Mouse (Mus musculus): ENCODE data around the gene Spats1.
A peak's percentile ranks its signal among the peaks of the same experiment; 100 is the strongest.
"Not testable (repeated sequence)": the region's sequence is repeated elsewhere in the genome, so short reads cannot be mapped to it uniquely, and the experiment has no call there.

Spats1 gene

DNA sequence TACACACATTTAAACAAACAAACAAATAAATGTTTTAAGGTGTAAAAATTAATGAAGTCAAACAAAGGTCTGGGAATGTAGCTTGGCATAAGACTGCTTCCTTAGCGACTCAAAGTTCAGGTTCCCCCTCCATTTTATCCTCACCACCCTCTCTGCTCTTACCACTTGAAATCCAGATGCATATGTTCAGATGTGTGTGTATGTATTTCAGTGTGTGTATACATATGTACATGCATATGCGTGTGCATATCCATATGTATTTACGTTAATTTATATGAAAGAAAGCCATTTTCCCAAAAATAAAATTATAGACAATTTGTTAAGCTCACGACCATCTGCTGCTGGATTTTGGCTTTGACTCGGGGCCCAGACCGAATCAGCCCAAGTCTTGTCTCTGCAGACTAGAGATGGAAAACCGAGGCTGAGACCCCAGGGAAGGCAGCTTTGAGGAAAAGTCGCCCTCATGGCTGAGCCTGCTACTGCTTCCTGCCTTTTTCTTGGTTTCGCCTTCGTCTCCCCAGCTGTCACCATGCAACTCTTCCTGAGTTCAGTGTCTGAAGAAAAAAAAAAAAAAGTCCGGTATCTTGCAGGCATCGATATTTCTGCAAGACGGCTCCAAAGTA, 15.4 kb upstream of the Spats1 start:
- DNase-seq (ENCODE audit: inconsistent ontology term) = no peak

DNA sequence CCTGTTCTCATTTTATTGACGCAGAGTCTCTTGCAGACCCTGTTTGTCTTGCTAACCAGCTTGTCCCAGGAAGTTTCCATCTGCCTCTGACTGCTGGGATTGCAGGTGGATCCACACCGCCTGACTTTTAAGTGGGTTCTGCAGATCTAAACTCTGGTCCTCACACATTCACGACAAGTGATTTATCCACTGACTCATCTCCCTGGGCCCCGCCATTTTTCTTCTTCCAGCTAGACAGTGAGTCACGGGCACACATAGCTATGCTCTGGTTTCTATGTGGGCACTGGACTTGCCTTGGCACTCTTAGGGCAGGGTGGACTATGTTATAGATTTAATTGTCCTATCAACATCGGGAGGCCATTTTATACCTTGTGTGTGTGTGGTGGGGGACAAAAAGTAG, 14.5 kb upstream of the Spats1 start:
- DNase-seq (ENCODE audit: inconsistent ontology term) = no peak

DNA sequence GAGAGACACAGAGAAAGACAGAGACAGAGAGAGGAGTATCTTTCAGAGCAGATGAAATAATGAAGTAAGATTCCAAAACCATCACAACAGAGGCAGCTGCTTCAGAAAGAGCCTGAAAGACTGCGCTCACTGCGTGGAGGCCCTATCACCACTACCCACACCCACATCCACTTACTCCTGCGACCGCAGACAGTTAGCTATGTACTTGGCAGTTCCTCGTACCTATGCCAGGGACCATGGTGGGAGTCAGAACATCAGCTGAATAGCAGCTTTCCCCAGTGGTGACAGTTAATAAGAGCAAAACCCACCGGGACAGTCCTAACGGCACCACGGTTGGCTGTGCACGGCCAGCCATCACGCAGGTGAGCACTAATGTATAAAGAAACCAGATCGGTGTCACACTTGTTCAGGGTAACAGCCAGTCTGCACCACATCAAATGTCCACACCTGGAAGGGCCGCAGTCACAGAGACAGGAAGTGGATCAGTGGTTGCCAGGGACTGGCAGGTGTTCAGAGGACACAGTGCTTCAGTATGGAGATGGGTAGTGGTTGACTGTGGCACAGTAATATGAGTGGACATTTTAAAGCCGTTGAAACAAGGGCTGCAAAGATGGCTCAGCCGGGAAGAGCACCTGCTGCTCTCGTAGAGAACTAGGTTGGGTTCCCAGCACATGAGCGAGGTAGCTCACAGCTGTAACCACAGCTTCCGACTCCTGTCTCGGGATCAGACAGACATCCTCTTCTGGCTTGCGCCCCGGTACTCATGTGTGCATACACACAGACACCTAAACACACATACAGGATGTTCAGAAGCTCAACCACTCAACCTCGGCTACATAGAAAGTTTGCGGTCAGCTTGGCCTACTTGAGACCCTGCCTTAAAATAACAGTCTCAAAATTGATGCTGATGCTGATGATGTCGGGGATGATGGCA, 13.4 kb upstream of the Spats1 start:
- DNase-seq (ENCODE audit: inconsistent ontology term) = no peak

DNA sequence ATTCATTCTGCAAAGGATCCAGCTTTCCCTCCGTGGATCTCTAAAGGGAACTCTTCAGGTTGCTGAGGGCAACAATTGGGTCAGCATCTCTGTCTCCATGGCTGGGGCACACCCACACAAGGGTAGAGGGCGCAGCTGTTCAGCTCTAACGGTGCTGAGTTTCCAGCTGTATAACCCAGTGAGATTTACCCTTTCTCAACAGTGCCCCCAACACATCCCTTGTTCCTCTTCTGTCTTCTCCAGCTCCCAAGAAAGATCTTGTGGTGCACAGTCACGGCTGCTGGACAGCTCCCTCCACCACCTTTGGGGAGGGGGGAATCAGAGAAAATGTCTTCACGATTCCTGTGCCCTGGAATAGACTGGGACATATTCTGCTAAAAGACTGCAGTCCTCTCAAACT, 12.0 kb upstream of the Spats1 start:
- no peak for DNase-seq (ENCODE audit: inconsistent ontology term)

DNA sequence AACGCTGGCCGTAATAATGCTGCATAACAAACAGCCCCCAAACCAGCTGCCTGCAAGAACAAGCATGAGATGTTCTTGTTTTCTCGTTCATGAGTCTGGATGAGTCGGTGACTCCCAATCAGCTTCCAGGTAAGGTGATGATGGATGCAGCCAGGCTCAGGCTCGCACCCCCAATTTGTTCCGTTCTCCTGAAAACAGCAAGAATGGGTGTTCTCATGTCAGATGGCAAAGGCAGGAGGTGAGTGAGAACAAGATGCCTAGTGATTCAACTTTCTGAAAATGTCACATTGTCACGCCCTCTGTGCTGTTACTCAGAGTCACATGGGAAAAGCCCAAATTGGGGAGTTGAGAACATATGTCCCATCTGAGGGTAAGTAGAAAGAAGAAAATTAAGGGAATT, 10.4 kb upstream of the Spats1 start:
- no peak for DNase-seq (ENCODE audit: inconsistent ontology term)

- no peak for DNase-seq (ENCODE audit: inconsistent ontology term)
Measured at GRCm38 (mm10) chr17:45480429-45480828, 5.2 kb upstream of the Spats1 start.

DNA sequence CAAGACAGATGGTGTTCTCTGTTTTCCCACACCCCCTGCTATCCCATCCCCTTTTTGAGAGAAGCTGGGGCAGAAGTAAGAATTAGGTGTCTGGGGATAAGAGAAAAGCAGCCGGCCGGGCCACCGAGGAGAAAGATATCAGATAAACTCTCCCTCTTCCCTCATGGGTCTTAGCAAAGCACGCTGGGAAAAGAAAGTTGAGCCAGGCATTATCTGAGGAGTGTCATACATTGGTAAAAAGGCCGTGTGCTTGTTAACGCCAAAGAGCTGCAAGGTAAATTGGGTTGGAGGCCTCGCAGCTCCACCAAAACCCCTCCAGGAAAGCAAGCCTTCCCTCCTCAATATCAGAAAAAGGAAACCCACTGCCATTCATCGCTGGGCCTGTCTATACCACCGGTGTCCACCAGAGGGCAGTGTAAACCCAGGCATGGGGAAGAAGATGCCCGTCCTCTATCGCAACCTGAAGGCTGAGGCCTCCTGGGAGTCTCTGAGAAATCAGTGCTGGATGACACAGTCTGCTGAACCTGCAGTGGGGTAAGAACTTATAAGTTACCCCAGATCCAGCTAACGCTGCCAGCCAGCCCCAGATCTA, 3.1 kb upstream of the Spats1 start:
- DNase-seq (ENCODE audit: inconsistent ontology term) = peak; percentile 53

DNA sequence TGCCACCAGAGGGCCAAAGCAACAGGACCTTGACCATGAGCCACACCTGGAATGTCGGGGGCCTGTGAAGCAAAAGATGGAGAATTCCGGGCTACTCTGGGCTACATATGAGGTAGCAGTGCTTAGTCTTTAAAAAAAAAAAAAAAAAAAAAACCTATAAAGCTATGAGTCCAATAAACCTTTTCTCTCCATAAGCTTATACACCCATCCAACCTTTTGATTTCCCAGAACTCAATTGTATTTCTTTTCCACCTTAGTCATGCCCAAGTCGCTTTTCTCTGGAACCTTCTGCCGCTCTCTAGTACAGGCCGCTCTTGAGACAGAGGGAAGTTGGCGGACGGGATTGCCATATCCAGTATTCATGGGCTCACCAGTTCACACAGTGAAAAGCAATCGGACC, 1.1 kb downstream of the Spats1 start:
- no peak for DNase-seq (ENCODE audit: inconsistent ontology term)

GRCm38 (mm10) chr17:45473667-45474066, 1.5 kb downstream of the Spats1 start:
- no peak for DNase-seq (ENCODE audit: inconsistent ontology term)

DNA sequence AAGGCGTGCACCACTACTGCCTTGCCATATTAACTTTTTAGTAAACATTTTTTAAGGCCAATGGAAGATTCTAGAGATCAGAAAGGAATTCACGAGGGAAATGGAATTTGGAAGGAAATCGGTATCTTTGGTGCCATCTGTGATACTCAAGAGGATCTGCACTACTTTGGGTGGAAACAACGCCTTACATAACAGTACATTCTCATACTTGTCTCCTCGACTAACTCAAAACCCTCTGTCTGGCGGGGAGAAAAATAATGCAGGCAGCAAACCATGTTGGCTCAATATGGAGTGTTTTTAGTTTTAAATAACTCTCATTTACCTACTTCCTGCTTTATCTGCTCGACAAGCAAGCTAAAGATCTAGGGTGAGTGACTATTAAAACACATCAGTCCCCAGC, 4.5 kb downstream of the Spats1 start:
- no peak for DNase-seq (ENCODE audit: inconsistent ontology term)

DNA sequence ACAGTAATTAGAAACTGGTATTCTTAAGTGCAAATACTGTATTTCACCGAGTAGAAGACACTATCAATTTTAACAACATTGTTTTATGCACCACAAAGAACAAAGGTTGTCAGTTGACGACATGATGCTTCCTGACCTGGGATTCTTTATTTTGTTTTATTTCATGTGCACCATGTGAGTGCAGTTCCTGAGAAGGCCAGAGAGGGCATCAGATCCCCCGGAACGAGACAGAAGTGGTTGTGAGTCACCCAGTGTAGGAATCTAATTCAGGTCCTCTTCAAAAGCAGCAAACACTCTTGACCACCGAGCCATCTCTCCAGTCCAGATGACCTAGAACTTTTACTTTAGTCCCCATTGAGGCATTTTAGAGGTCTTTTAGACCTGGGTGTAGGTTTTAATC, 6.9 kb downstream of the Spats1 start:
- no peak for DNase-seq (ENCODE audit: inconsistent ontology term)

DNA sequence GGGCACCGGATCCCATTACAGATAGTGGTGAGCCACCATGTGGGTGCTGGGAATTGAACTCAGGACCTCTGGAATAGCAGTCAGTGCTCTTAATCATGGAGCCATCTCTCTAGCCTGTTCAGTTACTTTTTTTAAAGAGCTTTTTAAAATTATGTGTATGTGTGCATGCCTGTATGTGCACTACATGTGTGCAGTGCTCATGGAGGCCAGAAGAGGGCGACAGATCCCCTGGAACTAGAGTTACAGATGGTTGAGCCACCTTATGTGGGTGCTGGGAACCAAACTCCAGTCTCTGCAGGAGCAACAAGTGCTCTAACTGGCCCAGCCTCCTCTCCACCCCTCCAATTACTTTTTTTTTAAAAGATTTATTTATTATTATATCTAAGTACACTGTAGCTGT, 8.5 kb downstream of the Spats1 start:
- DNase-seq (ENCODE audit: inconsistent ontology term) = no peak

- no peak for DNase-seq (ENCODE audit: inconsistent ontology term)
Measured at GRCm38 (mm10) chr17:45464255-45464654, 11.0 kb downstream of the Spats1 start.

DNA sequence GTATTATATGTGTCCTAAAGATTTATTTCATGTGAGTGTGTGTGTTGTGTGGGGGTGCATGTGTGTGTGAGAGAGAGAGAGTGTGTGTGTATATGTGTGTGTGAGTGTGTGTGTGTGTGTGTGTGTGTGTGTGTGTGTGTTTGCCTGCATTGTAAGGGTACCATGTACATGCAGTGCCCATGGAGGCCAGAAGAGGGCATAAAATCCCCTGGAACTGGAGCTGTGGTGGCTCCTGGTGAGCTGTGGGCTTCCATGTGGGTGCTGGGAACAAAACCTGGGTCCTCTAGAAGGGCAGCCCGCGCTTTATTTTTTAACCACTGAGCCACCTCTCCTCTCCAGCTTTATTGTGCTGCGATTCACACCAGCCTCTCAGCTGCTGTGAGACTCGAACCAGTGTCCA, 12.7 kb downstream of the Spats1 start:
- no peak for DNase-seq (ENCODE audit: inconsistent ontology term)

DNA sequence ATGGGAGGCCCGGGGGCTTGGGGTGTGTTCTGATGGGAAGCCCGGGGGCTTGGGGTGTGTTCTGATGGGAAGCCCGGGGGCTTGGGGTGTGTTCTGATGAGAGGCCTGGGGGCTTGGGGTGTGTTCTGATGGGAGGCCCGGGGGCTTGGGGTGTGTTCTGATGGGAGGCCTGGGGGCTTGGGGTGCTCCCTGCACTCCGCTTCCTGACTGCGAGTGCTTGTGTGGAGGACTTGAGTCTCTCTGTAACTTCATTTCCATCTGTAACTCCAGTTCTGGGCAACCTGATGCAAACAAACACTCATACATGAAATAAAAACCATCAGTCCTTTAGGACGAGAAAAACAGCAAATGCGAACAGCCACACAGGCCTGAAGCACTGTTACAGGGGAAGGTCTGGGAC, 16.2 kb downstream of the Spats1 start:
- DNase-seq (ENCODE audit: inconsistent ontology term) = no peak

- no peak for DNase-seq (ENCODE audit: inconsistent ontology term)
Measured at GRCm38 (mm10) chr17:45458516-45458915, 16.7 kb downstream of the Spats1 start.

DNA sequence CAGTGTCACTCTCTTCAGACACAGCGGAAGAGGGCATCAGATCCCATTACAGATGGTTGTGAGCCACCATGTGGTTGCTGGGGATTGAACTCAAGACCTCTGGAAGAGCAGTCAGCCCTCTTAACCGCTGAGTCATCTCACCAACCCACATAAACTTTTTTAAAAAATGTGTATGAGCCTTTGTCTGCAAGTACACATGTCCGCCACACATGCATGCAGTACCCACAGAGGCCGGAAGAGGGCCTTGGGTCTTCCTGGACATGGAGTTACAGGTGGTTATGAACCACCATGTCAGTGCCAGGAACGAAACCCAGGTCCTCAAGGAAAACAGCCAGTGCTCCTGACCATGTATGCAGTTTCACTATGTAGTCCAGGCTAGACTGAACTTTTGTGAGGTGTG, 17.7 kb downstream of the Spats1 start:
- no peak for DNase-seq (ENCODE audit: inconsistent ontology term)

- DNase-seq (ENCODE audit: inconsistent ontology term) = no peak
Measured at GRCm38 (mm10) chr17:45456260-45457152, 18.7 kb downstream of the Spats1 start.

- DNase-seq (ENCODE audit: inconsistent ontology term) = not testable (repeated sequence)
Measured at GRCm38 (mm10) chr17:45455783-45456182, 19.4 kb downstream of the Spats1 start.

DNA sequence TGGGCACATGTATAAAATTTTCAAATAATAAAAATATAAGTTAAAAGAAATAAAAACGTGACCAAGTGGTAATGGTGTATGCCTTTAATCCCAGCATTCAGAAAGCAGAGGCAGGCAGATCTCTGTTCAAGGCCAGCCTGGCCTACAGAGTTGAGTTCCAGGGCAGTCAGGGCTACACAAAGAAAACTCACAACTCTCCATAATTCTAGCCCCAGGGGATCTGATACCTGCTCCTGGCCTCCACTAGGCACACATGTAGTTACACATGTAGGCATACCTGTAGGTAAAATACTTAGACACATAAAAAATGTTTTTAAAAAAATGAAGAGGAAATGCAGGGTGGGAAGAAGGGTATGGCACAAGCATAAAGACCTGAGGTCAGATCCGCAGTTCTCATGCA, 20.4 kb downstream of the Spats1 start:
- DNase-seq (ENCODE audit: inconsistent ontology term) = no peak

GRCm38 (mm10) chr17:45452271-45452670, 22.9 kb downstream of the Spats1 start:
- DNase-seq (ENCODE audit: inconsistent ontology term) = no peak

- DNase-seq (ENCODE audit: inconsistent ontology term) = no peak
Measured at GRCm38 (mm10) chr17:45450153-45450552, 25.1 kb downstream of the Spats1 start.
